Mouse (Mus musculus): ENCODE measurements around the gene Sec16b. TPM values are rescaled to one million over a fixed set of nuclear protein-coding genes. Genes with fewer than 3 reads are reported as not detected.

Gene Sec16b
- polyA plus RNA-seq, 1 experiment, result 0.02 TPM

- no peak for TF ChIP-seq GATA1 (IDR thresholded peaks at IDR 0.05; ENCODE audit: low read length)
Measured at GRCm38 (mm10) chr1:157569263-157570090, 62.9 kb downstream of the Sec16b start.

- no peak for TF ChIP-seq GATA1 (IDR thresholded peaks at IDR 0.05; ENCODE audit: low read length)
Measured at GRCm38 (mm10) chr1:157575316-157575715, 68.8 kb downstream of the Sec16b start.

GRCm38 (mm10) chr1:157578336-157578735 lies 71.8 kb downstream of the Sec16b start:
- TF ChIP-seq GATA1 (IDR thresholded peaks at IDR 0.05; ENCODE audit: low read length), result no peak

- no peak for TF ChIP-seq GATA1 (IDR thresholded peaks at IDR 0.05; ENCODE audit: low read length)
Measured at GRCm38 (mm10) chr1:157586556-157586955, 80.0 kb downstream of the Sec16b start.

- TF ChIP-seq GATA1 (IDR thresholded peaks at IDR 0.05; ENCODE audit: low read length), result no peak
Measured at GRCm38 (mm10) chr1:157592039-157592438, 85.5 kb downstream of the Sec16b start.

- TF ChIP-seq GATA1 (IDR thresholded peaks at IDR 0.05; ENCODE audit: low read length), result no peak
Measured at GRCm38 (mm10) chr1:157594561-157594960, 88.0 kb downstream of the Sec16b start.

GRCm38 (mm10) chr1:157595165-157595564 lies 88.6 kb downstream of the Sec16b start:
- no peak for TF ChIP-seq GATA1 (IDR thresholded peaks at IDR 0.05; ENCODE audit: low read length)

- TF ChIP-seq GATA1 (IDR thresholded peaks at IDR 0.05; ENCODE audit: low read length), result no peak
Measured at GRCm38 (mm10) chr1:157604513-157604912, 98.0 kb downstream of the Sec16b start.

Other genes starting within 250 kb of the Sec16b start
- 0.29 and 0.31 TPM in 2 replicates for gene Rasal2, start 94.1 kb upstream of the Sec16b start, polyA plus RNA-seq (2012)
- gene Cryzl2, start 48.2 kb upstream of the Sec16b start, polyA plus RNA-seq (2012), result not detected in 2 replicates

All from G1E-ER4 (cell line).